Mouse (Mus musculus): Measurements from ENCODE around the gene Hist2h2be.

- TF ChIP-seq TAL1 (IDR thresholded peaks at IDR 0.05; ENCODE audit: low read length) (no peak), GATA1 (IDR thresholded peaks at IDR 0.05; ENCODE audit: low read length) (no peak)
Observed at GRCm38 (mm10) chr3:96220765-96221639, at the start of gene Hist2h2be, which contains the start of gene Hist2h2ac.
